Mouse (Mus musculus) adrenal gland, postnatal 36 days (tissue): ENCODE measurements at regions not wholly inside any gene's neighbourhood (a gene's known extent, or its start where the extent isn't known, plus 50 kb on each side); places are given as distances from the start of the nearest gene placed in this dataset.
A peak's percentile ranks its signal among the peaks of the same experiment; 100 is the strongest.

Experiments
- DNase-seq, 2 experiments: peaks; one replicate each; pipeline ENCODE4 v3.0.0; 2021; ENCODE audit warnings: mixed read lengths in 1 of 2

DNA sequence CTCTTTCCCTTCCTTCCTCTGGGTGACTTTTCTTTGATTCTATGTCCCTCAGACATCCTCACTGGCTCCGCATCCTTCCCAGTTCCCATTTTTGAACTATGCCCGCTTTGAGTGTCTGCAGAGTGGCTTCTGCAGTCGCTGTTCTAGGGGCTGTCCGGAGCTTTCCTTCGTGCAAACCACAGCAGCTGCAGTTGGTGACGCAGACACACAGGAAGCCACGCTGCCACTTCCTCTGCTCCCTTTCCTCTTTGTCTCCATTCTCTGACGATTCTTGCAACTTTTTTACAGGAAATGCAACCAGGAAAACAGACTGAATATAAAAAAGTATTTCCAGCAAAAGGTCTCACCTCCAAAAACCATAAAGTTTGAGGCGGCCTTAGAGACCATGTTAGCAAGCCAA is 191.0 kb upstream of the Tgfbr2 start:
- peak; percentile 9 to 27 for DNase-seq

DNA sequence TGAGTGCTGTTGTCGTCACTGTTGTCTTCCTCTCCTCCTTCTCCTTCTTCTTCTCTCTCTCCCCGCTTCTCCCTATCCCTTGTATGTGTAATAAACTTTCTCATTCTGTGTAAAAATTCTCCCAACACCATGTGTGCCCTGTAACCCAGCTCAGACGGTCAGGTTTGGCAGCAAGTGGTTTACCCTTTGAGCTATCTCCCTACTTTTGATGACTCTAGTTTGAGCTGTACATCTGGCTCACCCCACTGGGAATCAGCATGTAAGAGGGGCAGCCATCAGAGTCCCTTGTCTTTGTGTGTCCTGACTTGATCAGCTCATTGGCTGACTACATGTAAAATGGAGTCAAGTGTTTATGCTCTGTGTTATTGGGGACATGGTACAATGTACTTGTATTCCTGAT is 190.5 kb upstream of the Tgfbr2 start:
- no peak for DNase-seq

DNA sequence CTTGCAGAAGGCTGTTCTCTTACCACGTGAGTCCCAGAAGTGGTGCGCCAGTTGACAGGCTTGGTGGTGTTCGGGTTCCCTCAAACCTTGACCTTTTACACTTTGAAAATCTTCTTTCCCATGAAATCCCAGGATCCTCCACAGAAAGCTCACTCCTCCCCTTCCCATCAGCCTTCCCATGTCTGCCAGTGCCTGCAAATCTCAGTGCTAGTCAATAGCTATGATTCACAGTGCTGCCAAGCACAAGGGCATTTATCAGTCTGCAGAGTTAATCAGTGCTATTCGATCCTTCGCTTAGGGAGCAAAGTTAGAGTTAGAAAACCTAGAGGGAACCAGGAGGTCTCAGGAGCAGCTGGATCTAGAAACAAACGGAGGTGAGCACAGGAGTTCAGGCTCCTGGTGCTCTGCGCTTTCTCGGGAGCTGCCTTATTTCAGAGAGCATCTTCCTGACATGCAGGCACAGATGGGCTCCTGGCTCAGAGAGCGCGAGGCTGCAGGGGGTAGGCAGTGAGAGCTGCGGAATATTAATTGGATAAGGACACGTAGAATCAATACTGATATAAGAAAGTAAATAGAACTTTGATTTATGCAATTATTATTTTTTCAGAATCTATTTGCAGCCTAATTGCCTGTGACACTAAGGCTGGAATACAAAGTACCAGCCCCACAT is 190.0 kb upstream of the Tgfbr2 start:
- peak; percentile 38 to 41 for DNase-seq

DNA sequence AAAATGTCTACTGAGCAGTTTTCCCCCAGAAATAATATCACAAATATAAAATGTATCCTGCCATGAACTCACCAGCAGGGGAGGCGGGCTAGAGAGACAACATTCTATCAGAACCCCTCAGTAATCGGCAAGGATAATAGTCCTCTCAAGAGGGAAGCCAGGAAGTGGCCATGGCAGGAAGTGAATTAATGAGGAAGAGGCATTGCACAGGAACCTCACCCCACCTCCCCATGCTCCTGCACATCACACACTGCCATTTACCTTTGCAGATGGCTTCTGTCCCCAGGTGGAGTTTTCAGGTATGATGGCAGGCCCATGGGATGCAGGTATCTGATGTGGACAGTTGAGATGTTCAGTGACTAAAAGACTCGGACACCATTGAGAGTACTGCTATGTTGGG is 185.9 kb upstream of the Tgfbr2 start:
- DNase-seq, result no peak

DNA sequence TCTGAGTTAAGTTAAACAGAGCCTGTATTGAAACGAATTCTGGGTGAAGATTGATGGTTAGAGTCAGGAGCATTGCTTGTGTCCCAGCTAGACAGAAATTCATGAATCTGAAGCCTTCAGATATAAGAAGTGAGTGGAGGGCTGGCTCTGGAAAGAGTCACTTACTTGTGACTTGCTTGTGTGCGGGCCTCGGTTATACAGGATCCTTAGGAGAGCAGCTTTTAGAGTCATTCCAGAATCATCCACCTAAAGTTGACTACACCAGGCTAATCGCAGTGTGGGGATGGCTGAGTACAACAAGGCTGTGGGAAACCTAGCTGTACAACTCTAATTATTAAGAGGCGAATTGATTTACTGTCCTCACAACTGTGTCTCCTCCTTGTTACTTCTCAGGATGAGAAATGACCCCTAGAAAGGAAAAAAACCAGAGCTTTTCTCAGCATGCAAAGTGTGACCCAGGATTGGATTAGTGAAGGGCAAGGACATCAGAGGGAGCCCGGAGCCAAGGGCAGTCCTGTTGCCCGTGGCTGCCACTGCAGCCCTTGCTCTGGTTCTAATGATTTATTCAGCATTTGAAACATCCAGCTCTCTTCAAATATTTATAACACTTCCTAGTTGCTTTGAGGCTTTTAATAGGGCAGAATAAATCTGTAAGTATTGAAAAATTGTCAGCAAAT is 179.0 kb upstream of the Tgfbr2 start:
- DNase-seq, result peak; percentile 53 to 63

DNA sequence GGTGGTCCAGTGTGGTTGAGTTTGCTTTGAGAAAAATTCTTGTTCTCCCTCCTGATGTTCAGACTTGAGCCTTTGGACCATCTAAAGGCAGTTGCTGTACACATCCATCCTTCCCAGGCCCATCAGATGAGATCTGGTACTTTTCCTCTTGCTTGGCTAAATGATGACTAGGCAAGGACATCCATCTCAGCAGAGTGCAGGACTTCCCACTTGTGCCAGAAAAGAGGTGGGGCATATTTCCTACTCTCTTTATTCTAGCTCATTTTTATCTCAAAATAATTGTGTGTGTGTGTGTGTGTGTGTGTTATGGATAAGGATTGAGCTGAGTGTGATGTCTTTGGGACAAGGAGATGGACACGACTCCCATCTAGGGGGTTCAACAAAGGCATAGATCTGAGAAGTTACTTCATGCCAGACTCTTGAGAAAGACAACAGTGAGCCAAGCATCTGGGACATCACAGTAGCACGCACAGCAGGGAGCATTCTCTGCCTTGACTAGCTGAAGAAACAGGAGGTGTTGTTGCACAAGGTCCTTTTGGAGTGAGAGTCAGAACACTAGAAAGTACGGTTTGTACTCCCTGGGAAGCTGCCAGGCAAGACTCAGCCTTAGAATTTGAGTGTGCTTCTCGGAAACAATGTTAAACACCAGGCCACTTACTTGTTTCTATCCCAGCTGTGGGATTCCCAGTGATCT is 177.8 kb upstream of the Tgfbr2 start:
- peak; percentile 33 to 69 for DNase-seq

DNA sequence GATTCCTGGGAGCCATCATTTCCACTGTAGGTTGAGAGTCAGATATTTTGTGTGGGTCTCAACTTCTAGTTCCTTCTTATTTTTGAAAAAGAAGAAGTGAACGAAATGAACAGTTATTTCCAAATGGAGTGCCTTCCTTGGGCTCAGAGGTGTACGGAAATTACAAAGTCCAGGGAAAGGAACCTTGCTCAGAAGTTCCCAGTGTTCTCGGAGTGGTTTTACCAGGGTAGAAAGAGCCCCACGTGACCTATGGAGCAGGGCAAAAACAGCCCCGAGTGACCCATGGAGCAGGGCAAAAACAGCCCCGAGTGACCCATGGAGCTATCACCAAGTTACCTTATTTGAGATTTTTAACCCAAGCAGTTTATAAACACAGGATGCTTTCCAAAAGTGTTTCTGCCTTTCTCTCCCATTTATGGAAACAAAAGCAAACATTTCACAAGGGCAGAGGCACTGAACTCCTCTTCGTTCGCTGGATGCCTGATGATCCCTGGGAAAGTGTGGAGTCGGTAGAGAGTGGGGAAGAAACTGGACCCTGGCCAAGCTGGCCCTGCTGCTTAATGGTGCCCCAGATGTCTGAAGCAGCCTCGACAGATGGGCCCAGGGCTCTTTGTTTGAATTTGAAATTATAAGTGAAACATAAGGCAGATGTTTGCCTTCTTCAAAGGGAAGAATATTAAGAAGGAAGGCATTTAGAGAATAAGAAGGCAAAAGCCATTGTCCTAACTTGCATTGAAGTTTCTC is 175.8 kb upstream of the Tgfbr2 start:
- DNase-seq, result no peak

DNA sequence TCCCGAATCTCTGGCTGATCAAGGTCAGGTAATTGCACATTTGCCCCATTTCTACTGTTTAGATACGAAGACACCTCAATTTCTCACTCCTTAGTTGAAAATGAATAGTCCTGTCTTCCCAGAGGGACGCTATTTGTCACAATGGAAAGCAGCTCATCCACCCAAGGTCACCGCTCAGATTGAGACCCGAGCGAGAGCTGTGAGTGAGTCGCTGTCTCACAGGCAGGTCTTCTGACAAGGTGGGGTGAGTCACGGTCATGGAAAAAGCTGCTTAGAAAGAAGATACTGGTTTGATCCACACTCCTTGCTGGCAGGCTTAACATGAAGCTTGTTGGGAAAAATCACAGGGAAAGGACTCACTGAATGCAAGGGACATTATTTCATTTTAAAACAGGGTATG is 171.9 kb upstream of the Tgfbr2 start:
- DNase-seq, result peak; percentile 66 to 67

DNA sequence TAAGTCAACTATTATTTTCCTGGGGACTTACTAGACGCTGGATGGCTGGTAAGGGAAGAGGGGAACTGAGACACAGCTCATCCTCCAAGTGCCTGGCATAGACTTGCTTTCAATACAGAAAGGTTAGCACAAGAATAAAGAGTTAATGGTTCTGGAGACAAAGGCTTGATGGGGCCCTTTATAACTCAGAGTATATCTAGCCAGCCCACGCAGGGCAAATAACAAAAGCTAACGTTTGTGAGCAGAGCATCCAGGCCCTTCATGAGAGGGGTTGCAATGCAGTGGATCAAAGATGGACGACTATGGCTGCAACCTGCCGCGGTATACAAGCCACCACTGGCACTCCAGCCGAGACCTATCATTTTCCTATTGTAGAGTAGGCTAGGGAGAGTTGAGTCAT is 171.3 kb upstream of the Tgfbr2 start:
- DNase-seq, result no peak

DNA sequence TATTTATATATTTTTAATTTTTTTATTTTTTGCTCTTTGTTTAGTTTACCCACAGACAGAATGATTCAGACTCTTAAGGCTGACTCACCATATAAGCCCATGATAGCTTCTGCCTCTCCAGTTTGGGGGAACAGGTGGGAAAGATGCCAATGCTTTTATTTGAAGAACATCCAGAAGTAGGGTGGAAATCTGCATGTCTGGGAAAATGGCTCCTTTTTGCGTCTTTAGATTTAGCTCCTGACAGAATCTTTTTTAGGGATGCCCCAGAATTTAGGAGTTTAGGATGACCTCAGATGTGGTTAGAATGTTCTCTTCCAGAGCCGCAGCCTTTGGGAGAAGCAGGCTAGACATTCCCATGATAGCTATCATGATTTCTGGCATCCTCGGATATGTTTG is 167.9 kb upstream of the Tgfbr2 start:
- DNase-seq, result no peak

DNA sequence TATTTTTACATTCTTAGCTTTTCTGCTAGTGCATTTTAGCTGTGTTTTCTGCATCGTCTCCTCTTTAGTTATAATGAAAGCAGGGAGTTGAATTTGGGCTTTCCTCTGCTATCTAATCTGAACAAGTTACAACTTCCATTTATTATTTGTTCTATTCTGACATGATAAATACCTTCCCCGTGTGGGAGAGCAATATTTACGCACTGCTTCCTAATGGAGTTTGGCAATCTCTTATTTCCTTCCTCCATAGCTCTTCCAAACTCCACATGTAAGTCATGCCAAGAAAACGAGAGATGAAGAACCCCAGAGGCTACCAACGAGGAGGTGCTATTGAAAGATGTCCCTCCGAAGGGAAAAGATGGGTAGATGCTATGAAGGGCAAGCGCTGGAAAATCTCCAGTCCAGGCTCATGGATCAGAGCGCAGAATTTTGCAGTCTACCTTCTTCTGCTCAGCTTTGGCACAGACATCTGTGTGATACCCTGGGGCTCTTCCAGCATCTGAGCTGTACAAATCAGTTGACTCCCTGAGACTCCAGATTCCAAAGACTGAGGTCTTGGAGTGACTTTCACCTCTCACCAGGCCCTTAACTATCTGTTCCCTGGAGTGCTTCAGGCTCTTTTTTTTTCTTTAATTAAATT is 167.4 kb upstream of the Tgfbr2 start:
- DNase-seq, result no peak

DNA sequence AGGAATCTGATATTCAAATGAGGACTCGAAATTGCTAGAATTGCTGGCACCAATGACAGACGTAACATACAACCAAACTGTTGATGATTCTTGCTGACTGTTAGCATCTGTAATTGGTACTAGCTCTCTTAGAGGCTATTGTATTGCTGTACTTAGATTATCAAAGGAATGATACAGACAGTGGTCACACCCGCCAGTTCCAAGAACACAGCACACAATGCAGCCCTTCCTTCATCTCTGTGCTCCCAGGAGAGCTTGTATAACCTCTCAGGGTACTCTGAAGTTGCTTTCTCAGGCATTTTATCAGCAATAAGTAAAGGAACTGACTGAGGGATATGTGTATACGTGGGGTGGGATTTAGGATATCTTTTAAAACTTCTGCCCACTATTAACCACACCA is 166.8 kb upstream of the Tgfbr2 start:
- no peak for DNase-seq

DNA sequence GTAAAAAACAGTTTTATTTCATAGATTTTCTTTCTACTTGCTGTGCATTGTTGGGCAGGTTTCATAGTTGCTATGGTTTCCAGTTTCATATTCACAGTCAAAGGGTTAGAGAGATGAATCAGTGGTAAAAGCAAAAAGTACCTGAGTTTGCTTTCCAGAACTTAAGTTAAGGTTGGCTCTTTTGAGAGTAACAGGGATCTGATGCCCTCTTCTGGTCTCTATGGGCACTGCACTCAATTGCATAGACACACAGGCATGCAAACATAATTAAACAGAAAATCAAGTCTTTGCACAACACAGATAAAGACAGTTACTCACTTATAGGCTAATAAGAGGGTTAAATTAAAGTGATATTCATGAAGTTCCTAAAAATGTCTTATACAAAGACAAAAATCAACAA is 165.8 kb upstream of the Tgfbr2 start:
- DNase-seq, result peak in 1 of 2 experiments; percentile 20

DNA sequence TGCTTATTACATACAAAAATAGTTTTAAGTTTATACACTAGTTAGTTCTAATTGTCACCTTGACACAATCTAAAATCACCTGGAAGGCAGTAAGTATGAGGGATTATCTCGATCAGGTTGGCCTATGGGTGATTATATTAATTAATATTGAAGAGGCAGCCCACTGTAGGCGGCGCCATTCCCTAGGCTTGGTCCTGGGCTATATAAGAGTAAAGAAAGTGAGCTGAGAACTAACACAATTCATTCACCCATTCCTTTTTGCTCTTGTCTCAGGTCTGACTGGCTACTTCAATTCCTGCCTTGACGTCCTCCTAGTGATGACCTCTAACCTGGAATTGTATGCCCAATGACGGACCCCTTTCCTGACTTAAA is 163.6 kb upstream of the Tgfbr2 start:
- DNase-seq, result no peak

DNA sequence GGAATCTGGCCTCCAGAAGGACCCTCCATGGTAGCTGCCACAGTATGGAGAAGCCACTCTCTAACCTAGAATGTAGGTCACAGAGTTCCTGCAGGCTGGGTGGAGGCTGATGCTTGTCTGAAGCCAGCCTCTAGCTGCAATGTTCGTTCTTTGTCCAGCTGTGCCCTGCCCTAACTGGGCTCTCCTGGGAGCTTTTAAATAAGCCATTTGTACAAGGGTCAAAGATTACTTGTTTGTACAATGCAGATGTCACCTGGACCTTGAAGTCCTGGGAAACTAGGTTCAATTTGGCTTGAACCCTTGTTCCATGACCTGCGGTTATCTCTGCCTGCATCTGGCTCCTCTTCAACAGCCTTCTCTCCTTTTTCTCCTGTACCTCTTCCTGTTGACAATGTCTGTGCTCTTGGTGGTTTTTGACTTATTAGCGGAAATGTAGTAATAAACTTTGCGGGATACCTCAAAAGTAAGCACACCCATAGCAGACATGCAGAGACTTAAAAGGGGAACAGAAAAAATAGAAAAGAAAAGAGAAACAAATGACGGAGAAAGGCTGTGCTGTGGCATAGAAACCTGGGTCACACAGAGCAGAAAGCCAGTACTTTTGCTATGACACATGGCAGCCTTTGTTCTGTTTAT is 163.1 kb upstream of the Tgfbr2 start:
- peak in 1 of 2 experiments; percentile 27 for DNase-seq

DNA sequence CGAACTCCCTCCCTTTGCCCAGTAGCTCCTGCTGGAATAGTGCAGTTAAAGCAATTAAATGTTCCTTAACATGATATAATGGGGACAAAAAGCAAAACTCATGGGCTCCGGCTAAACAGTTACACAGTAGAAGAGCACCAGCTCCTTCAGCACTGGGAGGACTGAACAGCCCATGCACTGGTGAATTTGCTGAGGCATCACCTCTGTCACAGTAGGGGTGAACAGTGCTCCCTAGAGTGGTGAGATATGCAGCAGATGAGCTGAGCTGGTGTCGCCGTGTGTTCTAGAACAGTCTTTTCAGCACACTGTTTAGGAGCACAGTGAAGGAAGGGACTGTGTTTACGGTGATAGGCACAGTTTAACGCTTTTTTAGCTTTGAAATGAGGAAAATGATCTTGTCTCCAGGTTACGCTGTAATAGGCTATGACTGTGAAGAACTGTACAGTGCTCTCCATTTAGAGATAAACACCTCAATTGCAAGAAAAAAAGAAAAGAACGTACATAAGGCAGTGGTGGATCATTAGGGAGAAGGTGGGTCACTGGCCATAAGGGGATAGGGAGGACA is 162.4 kb upstream of the Tgfbr2 start:
- DNase-seq, result no peak

DNA sequence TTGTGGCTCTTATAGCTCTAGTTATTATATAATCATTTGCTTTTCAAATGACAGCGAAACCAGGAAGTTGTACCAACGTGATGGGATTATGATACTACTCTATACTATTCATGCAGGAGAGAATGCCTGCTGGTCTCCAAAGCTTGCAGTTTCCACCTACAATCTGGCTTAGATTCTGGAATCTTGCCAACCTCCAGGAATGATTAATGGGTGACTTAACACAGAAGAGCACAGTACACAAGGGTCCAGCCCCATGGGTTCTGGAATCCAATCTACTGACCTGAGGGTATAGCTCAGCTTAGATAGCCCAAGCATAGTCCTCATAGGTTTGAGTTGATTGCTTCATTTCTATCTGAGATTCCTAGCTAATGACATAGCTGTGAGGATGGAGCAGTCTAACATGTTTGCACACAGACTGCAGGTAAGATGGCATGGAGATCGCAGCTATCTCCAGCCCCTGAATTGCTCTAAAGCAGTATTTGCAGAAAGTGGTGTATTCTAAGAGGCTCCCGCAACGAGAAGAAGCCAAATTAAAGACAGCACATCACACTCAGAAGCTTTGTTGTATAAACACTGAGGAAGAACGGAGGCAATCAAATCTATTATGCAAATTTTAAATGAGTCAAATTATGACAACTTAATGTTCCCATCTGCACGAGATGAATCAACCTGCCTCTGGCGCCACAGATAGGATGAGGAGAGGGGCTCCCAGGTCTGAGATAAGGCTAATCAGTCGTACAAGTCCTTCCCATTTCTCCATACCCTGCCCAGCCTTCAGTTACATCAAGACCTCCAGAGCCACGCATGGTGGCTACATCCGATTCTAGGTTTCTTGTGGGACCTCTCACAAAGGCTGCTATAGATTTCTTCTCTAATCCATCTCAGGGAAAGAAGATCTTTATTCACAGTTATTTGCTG is 160.7 kb upstream of the Tgfbr2 start:
- no peak for DNase-seq

DNA sequence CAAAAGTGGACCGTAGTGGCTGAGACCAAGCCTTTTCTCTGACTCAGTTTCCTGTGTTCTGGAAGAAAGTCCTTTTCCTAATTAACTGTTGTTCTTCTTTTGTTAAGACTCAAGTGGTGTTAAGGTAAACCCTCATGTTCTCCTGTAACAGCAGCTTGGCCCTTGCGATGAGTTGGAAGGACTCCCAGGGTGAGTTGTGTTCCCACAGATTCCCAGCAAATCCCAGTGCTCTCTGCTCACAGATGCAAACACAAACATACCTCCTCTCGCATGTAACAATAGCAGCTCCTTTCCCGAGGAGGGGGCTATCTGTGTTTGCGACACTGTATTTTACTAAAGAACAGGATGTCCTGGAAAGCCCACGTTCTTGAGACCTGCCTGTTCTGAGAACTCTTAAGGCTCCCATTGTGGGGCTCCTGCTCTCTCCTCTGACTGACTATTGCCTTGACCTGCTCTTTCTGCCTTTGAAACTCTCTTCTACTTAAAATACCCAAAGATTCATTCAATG is 158.8 kb upstream of the Tgfbr2 start:
- DNase-seq, result no peak

DNA sequence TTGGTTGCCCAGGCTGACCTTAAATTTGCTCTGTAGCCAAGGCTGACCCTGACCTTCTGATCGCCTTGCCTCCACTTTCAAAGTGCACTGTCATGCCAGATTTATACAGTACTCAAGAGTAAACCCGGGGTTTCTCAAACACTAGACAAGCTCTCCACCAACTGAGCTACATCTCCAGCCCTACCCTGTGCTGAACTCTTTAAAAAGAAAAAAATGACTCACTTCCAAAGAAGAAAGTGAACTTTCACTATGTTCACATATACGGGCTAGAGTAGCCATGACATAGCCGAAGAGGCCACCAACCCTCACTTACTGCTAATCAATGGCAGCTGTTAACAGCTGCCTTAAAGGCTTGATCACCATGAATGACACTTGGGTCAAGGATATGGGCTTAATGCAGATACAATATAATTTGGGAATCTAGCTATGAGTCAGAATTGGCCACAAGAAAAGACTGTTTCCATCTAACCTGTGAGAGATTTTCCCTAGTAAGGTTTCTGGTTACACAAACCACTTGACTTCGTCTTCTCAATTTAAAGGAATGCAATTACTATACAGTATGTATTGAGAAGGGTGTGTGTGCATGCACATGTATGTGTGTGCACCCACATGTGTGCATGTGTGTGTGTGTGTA is 157.4 kb upstream of the Tgfbr2 start:
- no peak for DNase-seq

DNA sequence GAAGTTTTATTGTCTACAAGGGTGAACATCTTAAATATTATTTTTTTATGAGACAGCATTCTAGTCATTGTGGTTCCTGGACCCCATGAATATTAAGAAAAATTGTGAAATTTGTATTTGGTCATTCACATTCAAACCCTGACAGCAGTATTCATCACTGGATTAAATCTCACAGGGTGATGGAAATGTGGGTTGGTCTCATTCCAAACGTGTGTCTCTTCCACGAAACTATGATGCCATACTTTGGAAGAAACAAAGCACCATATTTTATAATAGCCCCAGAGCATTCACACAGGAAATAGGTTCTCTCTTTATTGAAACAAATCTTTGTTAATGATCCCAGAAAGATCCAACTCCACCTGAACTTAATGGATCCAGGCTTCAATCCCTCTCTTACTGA is 156.2 kb upstream of the Tgfbr2 start:
- no peak for DNase-seq
